Mouse (Mus musculus): Measurements from ENCODE around the gene Dennd4c. TPM values are rescaled to one million over a fixed set of nuclear protein-coding genes. Genes with fewer than 3 reads are reported as not detected.

The Dennd4c gene
- total RNA-seq (2021) = 10 to 100 TPM in 1 of 2 experiments, 1 to 10 TPM in 1; 8.5 to 10.7 TPM

DNA sequence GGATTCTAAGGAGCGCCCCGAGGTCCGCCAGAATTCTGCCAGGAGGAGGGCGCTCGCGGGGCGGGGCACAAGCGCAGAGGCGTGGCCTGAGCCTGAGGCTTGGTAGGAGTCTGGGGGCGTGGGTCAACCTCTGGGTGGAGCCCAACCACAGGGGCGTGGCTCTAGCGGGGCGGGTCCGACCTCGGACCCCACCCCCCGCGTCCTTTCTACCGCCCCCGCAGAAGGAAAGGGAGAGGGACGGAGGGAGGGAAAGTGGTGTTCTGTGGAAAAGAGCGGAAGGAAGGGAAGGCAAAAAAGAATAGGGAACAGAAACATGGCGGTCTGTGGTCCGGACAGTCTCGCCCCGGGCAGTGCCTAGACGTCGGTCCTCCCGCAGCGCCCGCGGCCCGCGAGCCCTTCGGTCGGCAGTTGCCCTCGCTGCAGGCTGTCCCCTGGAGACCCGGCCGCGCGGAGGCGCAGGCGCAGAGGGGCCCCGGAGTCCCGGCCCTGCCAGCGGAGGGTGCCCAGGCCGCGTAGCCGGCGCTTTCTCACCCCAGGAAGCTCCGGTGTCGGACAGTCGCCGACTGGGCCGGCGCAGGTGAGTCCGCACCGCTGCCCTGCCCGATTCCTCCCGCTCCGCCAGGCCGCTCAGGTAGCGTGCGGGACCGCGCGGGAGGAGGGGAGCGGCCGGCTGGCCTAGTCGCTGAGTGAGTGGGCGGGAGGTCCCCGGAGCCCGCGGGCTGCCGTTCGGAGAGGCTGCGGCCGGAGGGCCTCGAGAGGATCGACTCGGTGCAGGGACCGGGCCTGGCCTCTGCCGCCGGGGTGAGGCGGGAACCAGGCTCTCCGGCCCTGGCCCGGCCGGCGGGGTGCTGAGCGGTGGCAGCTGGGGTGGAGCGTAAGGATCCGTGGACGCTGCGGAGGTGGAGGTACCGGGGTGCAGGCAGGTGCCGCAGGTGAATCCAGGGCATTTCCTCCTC, at the start of gene Dennd4c:
Dennd4c (plus strand) TSS at position 220 of the 956 bp plus-strand sequence.
- DNase-seq (ENCODE audit: extremely low spot score in 1 of 2, low spot score in 1 of 2) = peak; percentile 72 to 74

DNA sequence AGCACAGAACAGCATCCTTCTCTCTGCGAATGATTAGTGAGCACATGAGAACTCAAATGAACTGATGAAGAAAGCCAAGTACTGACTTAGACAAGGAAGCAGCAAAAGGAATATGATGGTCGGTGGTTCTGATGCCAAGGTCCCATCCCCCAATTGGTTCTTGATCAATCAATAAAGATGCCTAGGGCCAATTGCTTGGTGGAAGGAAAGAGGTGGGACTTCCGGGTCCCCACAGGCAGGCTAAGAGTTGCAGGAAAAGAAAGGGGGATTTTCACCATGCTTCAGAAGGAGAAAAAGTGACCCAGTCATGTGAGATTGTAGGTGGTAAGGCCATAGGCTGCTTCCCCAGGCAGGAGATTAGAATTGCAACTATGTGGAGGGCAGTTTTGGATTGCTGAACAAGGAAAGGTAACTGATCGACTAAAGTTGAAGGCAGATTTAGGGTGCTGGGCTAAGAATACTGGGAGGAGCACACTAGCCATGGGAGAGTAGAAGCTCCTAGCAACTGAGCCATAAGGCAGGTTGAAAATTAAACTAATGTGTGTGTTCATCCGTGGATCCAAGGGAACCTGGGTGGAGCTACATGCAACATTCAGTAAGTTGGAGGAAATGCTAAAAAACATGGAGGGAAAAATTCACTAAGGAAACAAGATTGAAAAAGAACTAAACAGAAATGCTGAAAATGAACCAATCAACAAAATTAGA, 49.0 kb upstream of the Dennd4c start:
- DNase-seq (ENCODE audit: extremely low spot score in 1 of 2, low spot score in 1 of 2) = no peak

DNA sequence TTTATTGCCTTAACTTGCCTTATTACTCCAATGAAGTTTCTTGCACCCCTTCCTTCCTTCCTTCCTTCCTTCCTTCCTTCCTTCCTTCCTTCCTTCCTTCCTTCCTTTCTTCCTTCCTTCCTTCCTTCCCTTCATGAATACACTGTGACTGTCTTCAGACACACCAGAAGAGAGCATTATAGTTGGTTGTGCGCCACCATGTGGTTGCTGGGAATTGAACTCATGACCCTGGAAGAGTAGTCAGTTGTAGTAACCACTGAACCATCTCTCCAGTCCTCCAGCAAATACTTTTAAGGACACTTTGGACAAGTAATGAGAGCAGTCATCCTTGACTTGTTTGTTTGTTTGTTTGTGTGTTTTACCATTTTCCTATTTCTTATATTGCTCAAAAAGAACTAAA, 39.6 kb upstream of the Dennd4c start:
- DNase-seq (ENCODE audit: extremely low spot score in 1 of 2, low spot score in 1 of 2) = no peak

DNA sequence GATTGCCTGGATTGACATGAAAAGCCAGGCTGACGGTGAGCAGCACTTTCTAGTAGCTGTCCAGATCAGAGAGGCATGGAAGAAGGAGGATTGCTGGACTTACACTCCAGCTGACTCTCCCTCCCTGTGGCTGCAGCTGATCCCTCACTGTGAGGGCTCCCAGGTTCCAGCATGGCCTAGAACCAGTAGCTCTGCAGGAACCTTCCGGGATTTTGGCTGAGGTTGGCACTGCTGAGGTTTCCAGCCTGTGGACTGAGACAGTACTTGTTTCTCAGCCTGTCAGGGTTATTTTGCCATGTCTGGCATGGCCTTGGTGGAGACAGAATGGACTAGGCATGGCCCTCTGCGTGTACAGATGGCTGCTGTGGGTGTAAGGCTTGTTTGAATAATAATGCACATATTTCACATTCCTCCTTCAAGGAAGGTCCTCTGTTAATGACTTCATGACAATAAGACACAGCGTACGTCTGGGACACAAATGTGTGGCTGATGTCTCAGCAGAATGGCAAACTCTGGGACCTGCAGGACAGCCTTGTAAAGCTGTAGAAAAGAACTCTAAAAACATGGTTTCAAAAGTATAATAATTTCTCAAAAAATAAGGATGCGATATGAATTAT, 38.2 kb upstream of the Dennd4c start:
- no peak for DNase-seq (ENCODE audit: extremely low spot score in 1 of 2, low spot score in 1 of 2)

DNA sequence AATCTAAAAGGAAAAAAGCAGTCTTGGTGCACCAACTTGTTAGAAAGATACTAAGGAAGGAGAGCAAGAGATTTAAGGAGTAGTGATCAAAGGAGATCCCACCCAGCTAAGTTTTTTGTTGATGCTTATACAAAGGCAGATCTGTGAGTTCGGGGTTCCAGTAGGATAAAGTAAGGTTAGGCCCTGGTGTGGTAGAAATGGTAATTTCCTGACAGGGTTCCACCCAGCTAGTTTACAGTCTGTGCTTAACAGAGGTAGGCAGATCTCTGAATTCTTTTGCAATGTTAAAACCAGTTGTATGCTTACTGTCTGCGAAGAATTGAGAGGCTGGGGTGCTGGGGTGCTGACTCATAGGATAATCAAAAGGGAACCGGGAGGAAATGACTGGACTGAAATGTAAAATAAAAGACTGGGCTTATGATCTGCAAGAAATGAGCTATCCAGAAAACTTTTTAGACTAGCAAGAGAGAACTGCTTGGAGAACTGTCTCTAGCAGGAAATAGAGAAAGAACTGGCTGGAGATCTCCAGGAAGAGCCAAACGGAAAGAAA, 37.6 kb upstream of the Dennd4c start:
- DNase-seq (ENCODE audit: extremely low spot score in 1 of 2, low spot score in 1 of 2) = no peak

DNA sequence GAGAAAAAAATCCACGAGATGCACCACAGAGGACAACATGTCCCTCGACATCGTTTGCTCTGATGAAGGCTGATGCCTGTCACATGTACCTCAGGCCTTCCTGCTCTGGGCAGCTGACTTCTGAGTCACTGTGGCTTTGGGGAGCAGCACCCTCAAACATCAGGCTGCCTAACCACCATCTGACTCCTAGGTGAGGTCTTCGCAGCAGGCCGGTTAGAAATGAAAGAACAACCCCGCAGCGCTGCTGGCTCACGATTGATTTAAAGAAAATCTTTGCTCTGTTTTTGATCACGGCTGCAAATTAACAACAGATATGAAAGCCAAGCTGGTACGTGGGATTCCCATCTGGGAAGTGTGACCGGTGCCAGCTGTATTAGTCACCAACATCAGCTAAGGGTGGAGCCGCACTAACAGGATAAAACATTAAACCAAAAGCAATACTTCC, 35.6 kb upstream of the Dennd4c start:
- peak; percentile 27 to 43 for DNase-seq (ENCODE audit: extremely low spot score in 1 of 2, low spot score in 1 of 2)

DNA sequence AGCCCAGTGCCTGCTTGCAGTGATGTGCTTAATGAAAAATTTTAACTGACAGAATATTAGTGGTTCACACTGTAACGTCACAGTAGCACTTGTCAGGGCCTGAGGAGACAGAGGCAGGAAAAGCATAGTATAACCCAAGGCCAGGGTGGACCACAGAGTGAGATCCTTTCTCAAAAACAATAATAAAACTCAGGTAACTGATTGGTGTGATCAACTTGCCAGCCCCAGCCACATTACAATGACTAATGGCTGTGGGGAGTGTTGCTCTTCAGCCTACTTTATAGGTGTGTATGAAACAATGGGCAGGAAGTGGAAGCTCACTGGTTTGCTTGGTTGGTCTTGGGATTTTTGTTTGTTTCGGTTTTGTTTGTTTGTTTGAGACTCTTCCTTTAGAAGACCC, 34.8 kb upstream of the Dennd4c start:
- DNase-seq (ENCODE audit: extremely low spot score in 1 of 2, low spot score in 1 of 2) = no peak

DNA sequence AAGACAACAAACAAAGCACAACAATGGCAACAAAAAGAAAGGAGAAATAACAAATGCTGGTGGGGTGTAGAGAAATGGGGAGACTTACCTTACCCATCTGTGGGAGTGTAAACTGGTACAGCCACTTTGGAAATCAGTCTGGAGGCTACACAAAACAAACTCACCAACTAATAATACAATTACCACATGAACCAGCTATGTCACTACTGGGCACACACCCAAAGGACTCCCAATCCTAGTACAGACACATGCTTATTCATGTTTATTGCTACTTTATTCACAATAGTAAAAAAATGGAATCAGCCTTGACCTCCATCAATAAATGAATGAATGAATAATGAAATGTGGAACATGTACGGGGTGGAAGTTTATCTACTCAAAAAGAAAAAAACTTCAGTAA, 33.0 kb upstream of the Dennd4c start:
- no peak for DNase-seq (ENCODE audit: extremely low spot score in 1 of 2, low spot score in 1 of 2)

DNA sequence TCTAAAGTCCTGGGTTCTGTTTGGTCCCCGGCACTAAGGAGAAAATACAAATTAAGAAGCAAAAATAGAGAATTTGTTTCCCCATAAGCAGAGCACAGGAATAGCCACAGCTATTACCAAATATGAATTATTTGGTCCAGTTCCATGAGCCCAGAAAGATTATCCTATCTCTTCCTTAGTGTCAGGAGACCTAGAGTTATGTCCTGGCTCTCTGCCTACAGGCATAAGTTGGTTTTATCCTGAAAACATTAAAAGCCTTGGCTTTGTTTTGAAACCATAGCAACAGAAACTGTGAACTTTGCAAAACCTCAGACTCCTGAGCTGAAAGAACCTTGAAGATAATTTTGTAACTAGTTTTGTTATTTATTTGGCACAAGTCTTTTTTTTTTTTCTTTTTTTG, 31.2 kb upstream of the Dennd4c start:
- no peak for DNase-seq (ENCODE audit: extremely low spot score in 1 of 2, low spot score in 1 of 2)

DNA sequence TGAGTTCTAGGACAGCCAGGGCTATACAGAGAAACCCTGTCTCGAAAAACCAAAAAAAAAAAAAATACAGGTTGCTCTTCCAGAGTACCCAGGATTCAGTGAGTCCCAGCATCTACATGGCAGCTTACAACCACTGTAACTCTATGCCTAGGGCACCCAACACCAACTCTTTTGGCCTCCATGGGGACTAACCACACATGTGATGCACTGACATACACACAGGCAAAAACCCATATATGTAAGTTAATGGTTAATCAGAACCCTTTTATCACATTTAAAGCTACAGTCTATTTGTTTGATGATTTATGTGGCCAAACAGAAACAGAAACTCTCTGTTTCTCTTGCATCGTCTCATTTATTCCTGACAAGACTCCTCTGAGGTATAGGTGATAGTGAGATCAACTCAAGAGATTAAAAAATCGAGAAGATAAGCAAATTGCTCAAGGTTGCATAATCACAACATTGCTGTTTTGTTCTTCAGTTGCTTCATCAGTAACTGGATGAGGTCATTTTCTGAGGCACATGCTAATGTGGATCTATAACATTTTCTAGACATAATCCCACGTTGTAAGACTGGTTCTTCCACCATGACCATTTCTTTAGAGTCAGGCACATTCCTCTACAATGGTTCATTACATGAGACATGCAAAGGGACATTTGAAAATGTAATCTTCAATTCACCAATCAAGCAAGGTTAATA, 29.3 kb upstream of the Dennd4c start:
- DNase-seq (ENCODE audit: extremely low spot score in 1 of 2, low spot score in 1 of 2) = no peak

DNA sequence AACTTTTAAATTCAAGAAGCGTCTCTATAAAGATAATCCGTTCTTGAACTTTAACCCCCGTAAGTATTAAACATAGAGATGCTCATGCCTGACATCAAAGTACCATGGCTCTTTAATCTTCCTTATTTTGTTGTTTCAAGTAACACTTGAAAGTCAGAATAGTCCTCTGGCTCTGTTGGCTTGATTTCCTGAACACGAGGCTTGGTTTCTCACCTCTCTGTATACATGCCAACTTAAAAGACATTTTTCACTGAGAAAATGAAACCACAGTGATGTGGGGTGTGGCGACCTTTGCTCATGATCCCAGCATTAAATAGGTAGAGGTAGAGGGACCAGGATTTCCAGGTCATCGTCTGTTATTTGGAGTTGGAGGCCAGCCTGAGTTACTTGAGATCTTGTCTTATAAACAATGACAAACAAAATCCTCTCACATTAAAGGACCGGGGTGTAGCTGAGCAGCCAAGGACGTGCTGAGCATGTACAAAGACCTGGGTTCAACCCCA, 26.4 kb upstream of the Dennd4c start:
- no peak for DNase-seq (ENCODE audit: extremely low spot score in 1 of 2, low spot score in 1 of 2)

DNA sequence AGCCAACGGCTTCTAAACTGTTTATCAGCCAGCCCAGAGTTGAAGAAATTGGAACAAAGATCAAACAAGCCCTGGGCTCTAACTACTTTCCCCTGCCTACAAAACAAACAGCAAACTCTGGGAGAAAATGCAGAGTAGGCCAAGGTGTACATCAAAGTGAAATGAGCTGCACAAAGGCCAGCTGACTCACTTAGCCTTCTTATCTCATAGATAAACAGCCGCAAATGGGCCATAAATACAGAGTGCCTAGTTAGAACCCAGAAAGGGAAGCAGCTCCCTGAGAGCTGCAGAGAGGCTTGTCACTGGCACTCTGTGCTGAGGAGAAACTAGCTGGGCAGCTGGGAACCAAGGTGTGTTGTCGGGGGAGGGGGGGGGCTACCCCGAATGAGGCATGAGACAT, 23.2 kb upstream of the Dennd4c start:
- no peak for DNase-seq (ENCODE audit: extremely low spot score in 1 of 2, low spot score in 1 of 2)

DNA sequence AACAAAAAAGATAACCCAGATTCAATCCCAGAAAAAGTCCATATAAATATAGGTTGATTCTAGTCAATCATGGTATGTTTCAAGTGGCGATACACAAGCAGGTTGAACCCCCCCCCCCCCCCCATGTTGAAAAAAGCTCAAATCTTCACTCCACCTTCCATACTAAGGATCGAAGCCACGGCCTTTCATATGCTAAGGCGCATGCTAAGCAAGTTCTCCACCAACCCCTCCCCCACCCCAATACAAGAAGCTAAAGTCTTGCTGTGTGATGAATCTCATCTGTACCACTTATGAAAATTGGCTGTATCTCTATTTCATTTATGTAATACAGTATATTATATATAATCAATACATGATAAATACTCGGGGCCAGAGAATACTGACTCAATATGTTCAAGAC, 22.2 kb upstream of the Dennd4c start:
- DNase-seq (ENCODE audit: extremely low spot score in 1 of 2, low spot score in 1 of 2) = no peak

DNA sequence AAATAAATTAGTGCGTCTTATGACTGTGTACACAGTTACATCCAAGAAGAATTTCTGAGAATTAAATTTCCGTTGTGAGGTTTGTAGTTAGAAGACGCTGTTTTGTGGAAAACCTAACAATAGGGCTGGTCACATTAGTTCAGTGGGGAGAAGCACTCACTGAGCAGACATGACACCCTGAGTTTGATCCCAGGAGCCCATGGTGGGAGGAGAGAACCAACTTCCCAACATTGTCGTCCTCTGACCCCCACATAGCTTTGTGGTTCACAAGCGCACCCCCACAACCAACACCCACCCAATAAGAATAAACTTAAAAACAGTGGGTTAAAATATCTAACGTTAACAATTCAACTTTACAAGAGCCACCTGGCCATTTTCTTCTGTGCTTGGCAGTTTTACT, 18.5 kb upstream of the Dennd4c start:
- DNase-seq (ENCODE audit: extremely low spot score in 1 of 2, low spot score in 1 of 2) = no peak

DNA sequence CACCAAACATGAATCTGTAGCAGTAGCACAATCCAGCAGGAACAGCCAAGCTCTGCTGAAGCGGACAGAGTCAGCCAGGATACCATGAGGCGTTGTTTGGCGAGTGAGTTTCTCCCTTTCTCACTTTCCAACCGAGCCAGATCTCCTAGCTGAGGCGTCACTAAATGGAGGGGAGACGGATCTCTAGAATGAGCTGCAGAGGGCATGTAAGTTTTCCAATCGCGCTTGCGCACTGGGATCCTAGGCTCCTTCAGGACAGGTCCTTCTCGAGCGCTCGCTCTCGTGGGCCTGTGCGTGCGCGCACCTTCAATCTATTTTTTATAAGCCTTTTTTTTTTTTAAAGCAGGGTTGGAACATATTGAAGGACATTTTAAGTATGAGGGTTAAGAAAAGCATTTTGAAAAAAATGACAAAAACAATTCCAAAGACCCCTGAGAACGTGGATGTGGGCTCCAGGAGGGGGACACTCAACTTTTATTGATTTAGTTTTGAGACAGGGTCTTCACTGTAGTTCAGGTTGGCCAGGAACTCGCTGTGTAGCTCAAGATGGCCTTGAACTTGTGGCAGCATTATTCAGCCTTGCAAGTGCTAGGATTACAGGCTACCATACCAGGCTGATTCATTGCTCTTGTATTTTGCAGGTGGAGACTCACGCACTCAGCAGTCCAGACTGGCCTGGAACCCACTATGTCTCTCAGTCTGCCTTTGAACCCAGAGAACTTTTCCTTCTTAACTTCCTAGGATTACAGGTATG, 14.1 kb upstream of the Dennd4c start:
- no peak for DNase-seq (ENCODE audit: extremely low spot score in 1 of 2, low spot score in 1 of 2)

DNA sequence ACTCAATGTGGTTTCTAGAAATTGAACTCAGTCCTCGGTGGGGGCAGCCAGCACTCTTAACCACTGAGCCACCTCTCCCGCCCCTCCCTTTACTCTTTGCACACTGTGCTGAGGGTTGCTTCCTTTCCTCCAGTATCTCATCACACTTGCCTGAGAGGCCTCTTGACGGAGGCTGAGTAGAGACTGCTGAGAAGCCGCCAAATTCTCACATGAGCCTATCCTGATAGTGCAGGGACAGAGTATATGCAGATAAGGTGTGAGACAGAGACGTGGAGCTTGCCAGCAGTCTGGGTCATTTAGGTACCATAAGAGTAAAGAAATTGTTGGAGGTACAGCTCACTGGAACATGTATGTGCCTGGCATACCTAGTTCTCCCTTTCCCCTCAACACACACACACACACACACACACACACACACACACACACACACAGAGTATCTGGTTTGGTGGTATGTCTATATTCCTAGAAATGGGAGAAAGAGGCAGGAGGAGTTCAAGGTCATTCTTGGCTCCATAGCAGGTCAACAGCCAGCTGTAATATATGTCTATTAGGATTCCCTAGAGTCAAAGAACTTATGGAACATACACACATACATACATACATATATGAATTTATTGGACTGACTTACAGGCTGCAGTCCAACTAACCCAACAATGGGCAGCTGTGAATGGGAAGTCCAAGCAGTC, 8.9 kb upstream of the Dennd4c start:
- DNase-seq (ENCODE audit: extremely low spot score in 1 of 2, low spot score in 1 of 2) = no peak

DNA sequence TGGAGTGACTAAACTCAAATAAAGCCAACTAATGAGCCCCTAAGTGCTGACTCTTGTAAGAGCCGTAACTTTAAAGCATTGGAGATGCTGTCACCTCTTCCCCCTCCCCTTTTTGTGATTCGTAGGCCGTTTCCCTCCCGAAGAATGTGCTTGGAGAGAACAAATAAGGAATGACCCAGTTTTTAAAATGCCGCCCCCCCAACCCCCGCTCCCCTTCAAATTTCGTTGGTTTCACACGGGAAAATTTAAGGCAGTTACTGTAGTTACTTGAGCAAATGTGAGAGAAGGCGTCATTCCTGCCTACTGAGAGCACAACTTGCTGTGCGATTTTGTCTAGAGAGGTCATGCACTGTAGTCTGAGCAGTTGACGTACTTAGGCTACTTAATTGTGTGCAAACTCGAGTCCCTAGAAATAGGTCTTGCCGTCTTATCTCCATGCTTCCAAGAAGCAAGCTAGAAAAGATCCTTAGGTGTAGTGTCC, 1.0 kb downstream of the Dennd4c start:
- DNase-seq (ENCODE audit: extremely low spot score in 1 of 2, low spot score in 1 of 2) = peak in 1 of 2 experiments; percentile 6

DNA sequence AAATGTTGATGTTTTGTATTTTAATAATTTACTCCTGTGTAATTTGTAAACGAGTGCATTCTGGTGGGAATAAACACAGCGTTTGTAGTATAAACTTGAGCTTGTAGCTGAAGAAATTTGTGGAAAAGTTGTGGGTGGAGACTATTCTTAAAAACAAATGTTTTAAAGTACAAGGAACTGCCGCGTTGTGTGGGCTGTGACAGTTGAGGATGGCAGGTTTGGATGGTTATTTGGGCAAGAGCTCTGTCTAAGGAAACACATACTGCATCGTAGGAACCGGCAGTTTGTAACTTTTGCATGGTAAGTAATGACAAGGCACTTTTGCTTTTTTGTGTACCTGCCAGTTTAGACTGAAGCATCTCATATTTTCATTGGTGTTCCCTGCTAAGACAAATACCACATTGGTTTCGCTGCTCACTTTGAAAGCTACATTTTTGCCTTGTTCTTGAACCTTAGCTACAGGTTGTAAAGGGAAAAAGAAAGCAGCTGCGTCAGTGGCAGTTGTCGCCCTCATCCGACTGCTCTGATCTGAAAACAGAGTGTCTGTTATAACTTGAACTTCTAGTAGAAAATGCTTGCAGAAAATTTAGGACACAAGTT, 2.1 kb downstream of the Dennd4c start:
- DNase-seq (ENCODE audit: extremely low spot score in 1 of 2, low spot score in 1 of 2) = no peak

Data from layer of hippocampus, postnatal 25 days (tissue).